In genomic region chr2:131546308-131546700, GRCm38 (mm10) we compare ENCODE assay signal across 9 mouse cellular contexts. TPM values are rescaled to one million over a fixed set of nuclear protein-coding genes. Genes with fewer than 3 reads are reported as not detected.
DNase-seq lines count a peak whose midpoint lies in the region; ATAC-seq lines count a peak whose summit lies in the region.
"Had no signal": no experiment of that assay in that cellular context is flagged by ENCODE, and none has a peak within 500 bp of the region (broad histone marks: within the 10 kb centered on the region; RNA-seq: fewer than 3 reads in every experiment).

No protein-coding gene starts in this region.

- H3K27ac ChIP-seq in liver, embryonic 12.5 days, result no peak overlapping the region
- H3K27ac ChIP-seq: macrophage had no signal

- peak overlapping the region; percentile 50 for H3K4me3 ChIP-seq in liver, embryonic 12.5 days

- H3K27me3 ChIP-seq in liver, embryonic 12.5 days (replicated peaks), result peaks cover 94% of the 10 kb centered on the region

- H3K4me2 ChIP-seq in liver, embryonic 12.5 days, result peak overlapping the region; percentile 72

- no peaks in the 10 kb centered on the region for H3K9me3 ChIP-seq in liver, embryonic 12.5 days (replicated peaks)

- 2% methylated on average over 27 of the region's 27 CpGs for WGBS in liver, embryonic 12.5 days (ENCODE audit: insufficient replicate concordance)

- no peaks in the 10 kb centered on the region for H3K36me3 ChIP-seq in liver, embryonic 12.5 days

- intact Hi-C loops in left cerebral cortex, postnatal 10 days (cut with DNase I), result loop anchor here (5.0 kb wide), 2 partner anchors 226 to 266 kb away; no protein-coding TSS in a partner anchor

- H3K9ac ChIP-seq in liver, embryonic 12.5 days, result no peak overlapping the region

- peak; percentile 45 to 59 for DNase-seq in adrenal gland, adult (ENCODE audit: inconsistent age in 2 of 2, low spot score in 1 of 2)
- DNase-seq in adrenal gland, adult 2 months, result no peak
- DNase-seq in retina, embryonic 14.5 days (ENCODE audit: low spot score), result peak; percentile 47
- DNase-seq in retina, postnatal 1 day, result no peak
- peak; percentile 51 for DNase-seq in testis, postnatal 10 days (ENCODE audit: low spot score)
- no peak for DNase-seq in thymus, postnatal 14 days
- no peak for DNase-seq in left cerebral cortex, postnatal 10 days (ENCODE audit: extremely low spot score in 1 of 2, low spot score in 2 of 2)

- H3K4me1 ChIP-seq in liver, embryonic 12.5 days, result peaks cover 11% of the 10 kb centered on the region

- no peak for ATAC-seq in liver, embryonic 12.5 days

RNA-seq across cellular contexts. Expression of gene Adra1d, which starts 15.8 kb away (rescaled TPM):
- total RNA-seq in adrenal gland, adult 2 months (2021), result 10 to 100 TPM; 26.1 to 30.8 TPM
- 50.8 and 66.2 TPM in 2 replicates for polyA plus RNA-seq in adrenal gland, adult 2 months (2012; rRNA removed)
- polyA plus RNA-seq in liver, embryonic 12.5 days (2016; fragmentation: Nextera tagmentation; extraction: Ambion mirVana), result 1.3 and 1.4 TPM in 2 replicates
- total RNA-seq in left cerebral cortex, postnatal 10 days (2021), result 10 to 100 TPM; 17.4 to 20.5 TPM
- polyA plus RNA-seq: macrophage had no signal

RNA-seq across cellular contexts. Expression of gene Smox, which starts 55.0 kb away (rescaled TPM):
- total RNA-seq in adrenal gland, adult 2 months (2021), result 10 to 100 TPM; 24.3 to 33.1 TPM
- 29.3 and 37.6 TPM in 2 replicates for polyA plus RNA-seq in adrenal gland, adult 2 months (2012; rRNA removed)
- 105 and 116 TPM in 2 replicates for polyA plus RNA-seq in liver, embryonic 12.5 days (2016; fragmentation: Nextera tagmentation; extraction: Ambion mirVana)
- 10 to 100 TPM; 45.6 to 60.5 TPM for total RNA-seq in left cerebral cortex, postnatal 10 days (2021)

Comparison
In these comparisons a context has a peak if more than half of its experiments do, and no peak if none do; other contexts are left out.
1. DNase-seq: peak in adrenal gland, adult (2 of 2), retina, embryonic 14.5 days (single experiment) and testis, postnatal 10 days (single experiment); none in adrenal gland, adult 2 months (single experiment), retina, postnatal 1 day (single experiment), thymus, postnatal 14 days (single experiment) and left cerebral cortex, postnatal 10 days (0 of 2).